In the genomic region with DNA sequence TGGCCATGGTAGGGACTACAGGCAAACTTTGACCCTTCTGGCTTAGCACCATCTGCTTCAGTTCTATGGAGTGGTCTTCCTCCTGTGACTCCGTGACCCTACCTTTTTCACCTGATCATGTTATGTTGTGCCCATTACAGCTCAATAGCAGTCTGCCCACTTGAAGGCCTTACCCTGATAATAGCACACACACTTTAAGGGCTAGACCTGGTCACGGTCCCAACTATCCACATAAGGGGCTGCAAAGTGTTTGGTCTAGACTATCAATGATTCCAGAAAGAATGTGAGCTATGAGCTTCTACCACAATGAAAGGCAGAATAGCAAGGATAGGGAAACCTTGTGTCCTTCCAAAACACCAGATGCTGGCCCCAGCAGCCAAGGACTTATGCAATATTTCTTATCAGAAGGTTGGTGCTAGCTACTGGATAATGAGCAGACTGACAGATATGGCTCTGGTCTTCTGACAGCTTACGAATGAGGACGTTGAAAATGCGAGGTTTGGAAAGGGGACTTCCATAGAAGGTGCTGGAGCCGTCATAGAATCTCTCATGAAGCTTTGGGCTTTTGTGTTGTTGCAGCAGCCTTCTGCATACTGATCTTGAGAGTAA, we compare ENCODE assay signal across 20 mouse cellular contexts.
A peak's percentile ranks its signal among the peaks of the same experiment; 100 is the strongest.
DNase-seq lines count a peak whose midpoint lies in the region; ATAC-seq and TF ChIP-seq lines count a peak whose summit lies in the region.
"Had no signal": no experiment of that assay in that cellular context is flagged by ENCODE, and none has a peak within 500 bp of the region (broad histone marks: within the 10 kb centered on the region; RNA-seq: fewer than 3 reads in every experiment).

No protein-coding gene starts in this region.

- H3K4me2 ChIP-seq in forebrain, postnatal 0 days (ENCODE audit: low read depth): no peak overlapping the region
- no peak overlapping the region for H3K4me2 ChIP-seq in forebrain, embryonic 14.5 days (ENCODE audit: low read length)
- no peak overlapping the region for H3K4me2 ChIP-seq in hindbrain, embryonic 12.5 days (replicated peaks)
- H3K4me2 ChIP-seq in hindbrain, embryonic 14.5 days (replicated peaks): no peak overlapping the region
- no peak overlapping the region for H3K4me2 ChIP-seq in neural tube, embryonic 12.5 days (replicated peaks)
- H3K4me2 ChIP-seq: kidney, embryonic 15.5 days; liver, embryonic 15.5 days had no signal

- ATAC-seq in forebrain, postnatal 0 days: 0 out of 2 replicates have a peak, but pooled peaks have one; percentile 4
- no peak for ATAC-seq in forebrain, embryonic 14.5 days
- peak; percentile 53; the same call in 1 of the 2 replicates for ATAC-seq in hindbrain, embryonic 12.5 days (ENCODE audit: low FRiP score)
- no peak for ATAC-seq in hindbrain, embryonic 14.5 days (ENCODE audit: low FRiP score)
- ATAC-seq in neural tube, embryonic 12.5 days (ENCODE audit: low FRiP score, low read depth): 0 out of 2 replicates have a peak, but pooled peaks have one; percentile 25

- no peak for TF ChIP-seq CTCF in forebrain, postnatal 0 days (IDR thresholded peaks at IDR 0.05; ENCODE audit: low read depth)

- H3K4me1 ChIP-seq in forebrain, postnatal 0 days (ENCODE audit: insufficient read depth): peaks cover 10% of the 10 kb centered on the region; the same call in 1 of the 2 replicates
- no peaks in the 10 kb centered on the region for H3K4me1 ChIP-seq in forebrain, embryonic 14.5 days (ENCODE audit: control insufficient read depth, insufficient read depth, low read length)
- peaks cover 4% of the 10 kb centered on the region; the same call in 1 of the 2 replicates for H3K4me1 ChIP-seq in hindbrain, embryonic 12.5 days
- H3K4me1 ChIP-seq in hindbrain, embryonic 14.5 days (replicated peaks; ENCODE audit: control insufficient read depth, insufficient read depth, low read length): no peaks in the 10 kb centered on the region
- no peaks in the 10 kb centered on the region for H3K4me1 ChIP-seq in neural tube, embryonic 12.5 days
- H3K4me1 ChIP-seq: kidney, embryonic 15.5 days; limb, embryonic 10.5 days; liver, embryonic 15.5 days had no signal

- H3K9ac ChIP-seq in forebrain, postnatal 0 days: no peak overlapping the region
- no peak overlapping the region for H3K9ac ChIP-seq in forebrain, embryonic 14.5 days (ENCODE audit: low read length)
- H3K9ac ChIP-seq in hindbrain, embryonic 12.5 days: no peak overlapping the region
- H3K9ac ChIP-seq in hindbrain, embryonic 14.5 days: no peak overlapping the region
- no peak overlapping the region for H3K9ac ChIP-seq in neural tube, embryonic 12.5 days
- H3K9ac ChIP-seq: kidney, embryonic 15.5 days; liver, embryonic 15.5 days had no signal

- no peaks in the 10 kb centered on the region for H3K27me3 ChIP-seq in forebrain, postnatal 0 days (ENCODE audit: insufficient read depth, low read length)
- no peaks in the 10 kb centered on the region for H3K27me3 ChIP-seq in forebrain, embryonic 14.5 days (replicated peaks; ENCODE audit: control insufficient read depth, insufficient read depth, low read length)
- no peaks in the 10 kb centered on the region for H3K27me3 ChIP-seq in hindbrain, embryonic 12.5 days
- H3K27me3 ChIP-seq in hindbrain, embryonic 14.5 days (ENCODE audit: control insufficient read depth, insufficient read depth, low read length): no peaks in the 10 kb centered on the region
- H3K27me3 ChIP-seq in neural tube, embryonic 12.5 days (replicated peaks): no peaks in the 10 kb centered on the region
- H3K27me3 ChIP-seq: kidney, embryonic 15.5 days; liver, embryonic 15.5 days had no signal

- peaks cover 30% of the 10 kb centered on the region for H3K36me3 ChIP-seq in forebrain, postnatal 0 days (ENCODE audit: insufficient read depth)
- peaks cover 47% of the 10 kb centered on the region for H3K36me3 ChIP-seq in forebrain, embryonic 14.5 days (ENCODE audit: control insufficient read depth, insufficient read depth, low read length)
- H3K36me3 ChIP-seq in hindbrain, embryonic 12.5 days: peaks cover 36% of the 10 kb centered on the region
- H3K36me3 ChIP-seq in hindbrain, embryonic 14.5 days (replicated peaks; ENCODE audit: control insufficient read depth, insufficient read depth): peaks cover 45% of the 10 kb centered on the region
- H3K36me3 ChIP-seq in neural tube, embryonic 12.5 days: peaks cover 36% of the 10 kb centered on the region
- H3K36me3 ChIP-seq: liver, embryonic 15.5 days had no signal

- no peaks in the 10 kb centered on the region for H3K9me3 ChIP-seq in forebrain, postnatal 0 days (ENCODE audit: low read length)
- no peaks in the 10 kb centered on the region for H3K9me3 ChIP-seq in forebrain, embryonic 14.5 days (replicated peaks; ENCODE audit: control insufficient read depth, low read length)
- no peaks in the 10 kb centered on the region for H3K9me3 ChIP-seq in hindbrain, embryonic 12.5 days (replicated peaks)
- no peaks in the 10 kb centered on the region for H3K9me3 ChIP-seq in hindbrain, embryonic 14.5 days (ENCODE audit: control insufficient read depth, low read length)
- H3K9me3 ChIP-seq in neural tube, embryonic 12.5 days: no peaks in the 10 kb centered on the region
- H3K9me3 ChIP-seq: forebrain, embryonic 10.5 days; kidney, embryonic 15.5 days; limb, embryonic 10.5 days; liver, embryonic 15.5 days had no signal

- 77% methylated on average over 6 of the region's 6 CpGs for WGBS in forebrain, postnatal 0 days
- 81% methylated on average over 6 of the region's 6 CpGs for whole genome bisulfite sequencing in forebrain, embryonic 14.5 days
- WGBS in hindbrain, embryonic 12.5 days: 85% methylated on average over 6 of the region's 6 CpGs
- WGBS in hindbrain, embryonic 14.5 days: 87% methylated on average over 6 of the region's 6 CpGs
- 95% methylated on average over 6 of the region's 6 CpGs for WGBS in neural tube, embryonic 12.5 days

- no peak overlapping the region for H3K4me3 ChIP-seq in forebrain, postnatal 0 days (ENCODE audit: low read depth, low read length)
- H3K4me3 ChIP-seq in forebrain, embryonic 14.5 days (ENCODE audit: low read depth, low read length): no peak overlapping the region
- no peak overlapping the region for H3K4me3 ChIP-seq in hindbrain, embryonic 12.5 days
- no peak overlapping the region for H3K4me3 ChIP-seq in hindbrain, embryonic 14.5 days (replicated peaks; ENCODE audit: low read length)
- H3K4me3 ChIP-seq in neural tube, embryonic 12.5 days: no peak overlapping the region
- H3K4me3 ChIP-seq: forebrain, embryonic 10.5 days; kidney, embryonic 15.5 days; limb, embryonic 10.5 days; liver, embryonic 15.5 days had no signal

- no peak for DNase-seq in forebrain, postnatal 0 days
- no peak for DNase-seq in forebrain, embryonic 14.5 days (ENCODE audit: low spot score)
- no peak for DNase-seq in hindbrain, embryonic 14.5 days (ENCODE audit: low spot score)
- DNase-seq in neural tube, embryonic 10.5 days (ENCODE audit: extremely low spot score, low spot score): no peak
- DNase-seq in lung, postnatal 4 days: peak; percentile 19 to 48
- DNase-seq in urinary bladder, postnatal 25 days (ENCODE audit: low spot score): no peak
- DNase-seq: adrenal gland, postnatal 10 days; cerebellum, adult 18-20 months; cerebellum, postnatal 14 days; kidney, adult 11 months; kidney, postnatal 4 days; liver; right cerebral cortex, postnatal 25 days; spleen, adult 18-20 months had no signal

- no peak overlapping the region for H3K27ac ChIP-seq in forebrain, postnatal 0 days (ENCODE audit: low read depth, low read length)
- H3K27ac ChIP-seq in forebrain, embryonic 14.5 days (ENCODE audit: low read depth, low read length): no peak overlapping the region
- no peak overlapping the region for H3K27ac ChIP-seq in hindbrain, embryonic 12.5 days
- no peak overlapping the region for H3K27ac ChIP-seq in hindbrain, embryonic 14.5 days
- H3K27ac ChIP-seq in neural tube, embryonic 12.5 days: no peak overlapping the region
- H3K27ac ChIP-seq: forebrain, embryonic 10.5 days; kidney, embryonic 15.5 days; limb, embryonic 10.5 days; liver, embryonic 15.5 days had no signal

Comparison
In these comparisons a context has a peak if more than half of its experiments do, and no peak if none do; other contexts are left out.
1. ATAC-seq: peak in forebrain, postnatal 0 days (single experiment), hindbrain, embryonic 12.5 days (single experiment) and neural tube, embryonic 12.5 days (single experiment); none in forebrain, embryonic 14.5 days (single experiment) and hindbrain, embryonic 14.5 days (single experiment).
2. DNase-seq: peak in lung, postnatal 4 days (2 of 2); none in forebrain, postnatal 0 days (single experiment), forebrain, embryonic 14.5 days (single experiment), hindbrain, embryonic 14.5 days (single experiment), neural tube, embryonic 10.5 days (single experiment) and urinary bladder, postnatal 25 days (single experiment).